Mouse (Mus musculus): ENCODE measurements at regions not wholly inside any gene's neighbourhood (a gene's known extent, or its start where the extent isn't known, plus 50 kb on each side); places are given as distances from the start of the nearest gene placed in this dataset.

GRCm38 (mm10) chr8:6813816-6814215, 1708.7 kb upstream of the Slc10a2 start:
- no peak for DNase-seq

GRCm38 (mm10) chr8:6807116-6807515, 1702.0 kb upstream of the Slc10a2 start:
- DNase-seq: no peak

GRCm38 (mm10) chr8:6803199-6803598, 1698.0 kb upstream of the Slc10a2 start:
- DNase-seq: no peak

GRCm38 (mm10) chr8:6801076-6801475, 1695.9 kb upstream of the Slc10a2 start:
- DNase-seq: no peak

GRCm38 (mm10) chr8:6789096-6789495, 1683.9 kb upstream of the Slc10a2 start:
- DNase-seq: no peak

GRCm38 (mm10) chr8:6780983-6781382, 1675.8 kb upstream of the Slc10a2 start:
- no peak for DNase-seq

GRCm38 (mm10) chr8:6775103-6775502, 1670.0 kb upstream of the Slc10a2 start:
- no peak for DNase-seq

GRCm38 (mm10) chr8:6729571-6729970, 1624.4 kb upstream of the Slc10a2 start:
- no peak for DNase-seq

- no peak for DNase-seq
Measured at GRCm38 (mm10) chr8:6708886-6709449, 1603.8 kb upstream of the Slc10a2 start.

GRCm38 (mm10) chr8:6688595-6688994, 1583.4 kb upstream of the Slc10a2 start:
- DNase-seq: no peak

- no peak for DNase-seq
Measured at GRCm38 (mm10) chr8:6658860-6659259, 1553.7 kb upstream of the Slc10a2 start.

GRCm38 (mm10) chr8:6657451-6657990, 1552.4 kb upstream of the Slc10a2 start:
- DNase-seq: no peak

GRCm38 (mm10) chr8:6652180-6652579, 1547.0 kb upstream of the Slc10a2 start:
- DNase-seq: no peak

- no peak for DNase-seq
Measured at GRCm38 (mm10) chr8:6648083-6648482, 1542.9 kb upstream of the Slc10a2 start.

- no peak for DNase-seq
Measured at GRCm38 (mm10) chr8:6645287-6645957, 1540.3 kb upstream of the Slc10a2 start.

GRCm38 (mm10) chr8:6644396-6644795, 1539.2 kb upstream of the Slc10a2 start:
- no peak for DNase-seq

GRCm38 (mm10) chr8:6627009-6627557, 1521.9 kb upstream of the Slc10a2 start:
- DNase-seq: no peak

GRCm38 (mm10) chr8:6608891-6609290, 1503.7 kb upstream of the Slc10a2 start:
- DNase-seq: no peak

GRCm38 (mm10) chr8:6606854-6607535, 1501.8 kb upstream of the Slc10a2 start:
- peak; percentile 7 for DNase-seq

GRCm38 (mm10) chr8:6604232-6604804, 1499.2 kb upstream of the Slc10a2 start:
- no peak for DNase-seq

GRCm38 (mm10) chr8:6590146-6590545, 1485.0 kb upstream of the Slc10a2 start:
- no peak for DNase-seq

GRCm38 (mm10) chr8:6583337-6584096, 1478.4 kb upstream of the Slc10a2 start:
- no peak for DNase-seq

- no peak for DNase-seq
Measured at GRCm38 (mm10) chr8:6582732-6583131, 1477.6 kb upstream of the Slc10a2 start.

Data from right cerebral cortex, postnatal 25 days (tissue).